Mouse (Mus musculus) neural tube, embryonic 15.5 days (tissue): ENCODE measurements around the gene Synpr. TPM values are rescaled to one million over a fixed set of nuclear protein-coding genes. Genes with fewer than 3 reads are reported as not detected.
A peak's percentile ranks its signal among the peaks of the same experiment; 100 is the strongest.

Experiments
- ATAC-seq: fragments of 200-750 bp; cut with Nextera tagmentation; 2 replicates; pipeline ENCODE4 v1.8.0; 2017; ENCODE audit warnings: mild to moderate bottlenecking, moderate TSS enrichment, moderate library complexity; ENCODE audit not compliant: low FRiP score
- H3K27ac ChIP-seq: fragments of 300-500 bp; sonication (generic); replicated peaks from 2 replicates; pipeline ENCODE4 v1.5.1; 2015; ENCODE audit warnings: mild to moderate bottlenecking, inconsistent platforms
- H3K27me3 ChIP-seq: fragments of 300-500 bp; sonication (generic); replicated peaks from 2 replicates; pipeline ENCODE4 v1.6.1; 2015; ENCODE audit warnings: inconsistent platforms
- H3K36me3 ChIP-seq: fragments of 300-500 bp; sonication (generic); 2 replicates; pipeline ENCODE4 v1.6.1; 2015; ENCODE audit warnings: inconsistent platforms
- H3K4me1 ChIP-seq: fragments of 300-500 bp; sonication (generic); 2 replicates; pipeline ENCODE4 v1.6.1; 2015; ENCODE audit warnings: inconsistent platforms
- H3K4me2 ChIP-seq: fragments of 300-500 bp; sonication (generic); 2 replicates; pipeline ENCODE4 v1.6.1; 2015; ENCODE audit warnings: inconsistent platforms, mild to moderate bottlenecking, moderate library complexity
- H3K4me3 ChIP-seq: fragments of 300-500 bp; sonication (generic); replicated peaks from 2 replicates; pipeline ENCODE4 v1.5.1; 2015; ENCODE audit warnings: mild to moderate bottlenecking, inconsistent platforms
- H3K9ac ChIP-seq: fragments of 300-500 bp; sonication (generic); replicated peaks from 2 replicates; pipeline ENCODE4 v1.6.1; 2015; ENCODE audit warnings: mild to moderate bottlenecking, inconsistent platforms
- H3K9me3 ChIP-seq: fragments of 300-500 bp; sonication (generic); replicated peaks from 2 replicates; pipeline ENCODE4 v1.6.1; 2016; ENCODE audit warnings: inconsistent platforms
- WGBS: fragments of 180-500 bp; shearing (Covaris S2); methylation state at CpG from one replicate; pipeline ENCODE4 v1.1.7; 2015; ENCODE audit warnings: mixed read lengths; 5-methylcytosine and 5-hydroxymethylcytosine counted together
- polyA plus RNA-seq: library from polyadenylated mRNA; unstranded; fragments of >200 nt; fragmentation: Nextera tagmentation; extraction: Ambion mirVana; gene quantifications from 2 replicates; pipeline ENCODE4 v1.2.1, GENCODE M21; 2015

Synpr gene
- polyA plus RNA-seq, 1 experiment from 2014 or later, result 56.3 TPM

DNA sequence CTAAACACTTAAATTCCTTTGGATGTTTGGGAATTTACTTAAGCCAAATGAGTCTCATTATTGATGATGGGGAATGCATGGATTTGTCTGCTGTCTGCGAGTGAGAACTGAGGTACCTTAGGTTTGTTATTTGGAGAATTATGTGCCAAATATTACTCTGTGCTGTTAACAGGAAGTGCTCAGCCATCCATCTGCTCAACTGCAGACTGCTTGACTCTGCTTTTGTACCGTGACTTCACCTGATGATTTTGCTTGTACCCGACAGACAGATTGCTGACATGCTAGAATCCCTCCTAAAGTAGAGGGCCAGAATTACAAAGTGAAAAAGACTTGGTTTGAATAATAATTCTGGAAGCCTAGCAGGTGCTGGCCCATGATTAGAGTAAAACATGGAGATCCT lies 9.6 kb downstream of the Synpr start:
- H3K4me1 ChIP-seq, result no peaks in the 10 kb centered on the region
- no peak overlapping the region for H3K9ac ChIP-seq
- no peaks in the 10 kb centered on the region for H3K9me3 ChIP-seq
- 84% methylated on average over 3 of the region's 3 CpGs for WGBS
- H3K27ac ChIP-seq, result no peak overlapping the region
- no peak overlapping the region for H3K4me3 ChIP-seq
- no peak for ATAC-seq
- no peak overlapping the region for H3K4me2 ChIP-seq
- H3K27me3 ChIP-seq, result no peaks in the 10 kb centered on the region
- H3K36me3 ChIP-seq, result no peaks in the 10 kb centered on the region

DNA sequence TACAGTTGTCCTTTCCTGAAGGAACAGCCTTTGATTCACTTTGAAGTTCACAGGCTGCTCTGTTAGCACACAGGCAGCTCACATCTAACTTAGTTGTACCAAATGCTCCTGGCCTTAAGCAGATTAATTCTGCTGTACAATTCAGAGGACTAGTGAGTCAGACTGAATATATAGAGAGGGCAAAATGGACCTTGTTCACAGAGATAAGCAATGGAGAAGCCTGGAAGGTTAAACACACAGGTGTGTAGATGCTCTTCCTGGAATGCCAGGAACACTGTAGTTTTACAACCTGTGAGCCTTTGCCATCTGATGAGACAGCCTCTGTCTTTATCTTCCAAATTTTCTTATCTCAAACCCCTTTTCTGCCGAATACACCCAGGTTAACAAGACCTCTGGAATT lies 29.7 kb downstream of the Synpr start:
- H3K36me3 ChIP-seq, result no peaks in the 10 kb centered on the region
- no peak for ATAC-seq
- no peak overlapping the region for H3K4me2 ChIP-seq
- no peaks in the 10 kb centered on the region for H3K4me1 ChIP-seq
- H3K4me3 ChIP-seq, result no peak overlapping the region
- no peak overlapping the region for H3K9ac ChIP-seq
- H3K27ac ChIP-seq, result no peak overlapping the region
- 83% methylated on average over 1 of the region's 1 CpGs for WGBS
- no peaks in the 10 kb centered on the region for H3K9me3 ChIP-seq
- no peaks in the 10 kb centered on the region for H3K27me3 ChIP-seq

DNA sequence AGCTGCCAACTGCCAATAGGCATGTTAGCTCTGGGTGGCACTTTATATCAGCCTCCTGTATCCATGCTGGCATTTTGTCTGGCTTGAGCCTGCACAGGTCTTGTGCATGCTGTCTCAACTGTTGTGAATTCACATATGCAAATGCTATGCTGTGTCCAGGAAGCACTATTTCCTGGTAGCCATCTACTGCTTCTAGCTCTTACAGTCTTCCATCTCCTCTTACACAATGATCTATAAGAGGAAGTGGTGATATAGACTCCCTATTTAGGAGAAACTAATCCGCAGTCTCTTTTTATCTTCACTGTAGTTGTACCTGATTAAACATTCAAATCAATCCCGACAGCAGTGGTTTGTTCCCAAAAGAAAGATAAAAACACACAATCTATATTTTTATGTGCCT lies 43.9 kb downstream of the Synpr start:
- no peak overlapping the region for H3K4me2 ChIP-seq
- no peak overlapping the region for H3K4me3 ChIP-seq
- H3K9me3 ChIP-seq, result no peaks in the 10 kb centered on the region
- H3K4me1 ChIP-seq, result no peaks in the 10 kb centered on the region
- ATAC-seq, result no peak
- H3K36me3 ChIP-seq, result no peaks in the 10 kb centered on the region
- no peaks in the 10 kb centered on the region for H3K27me3 ChIP-seq
- H3K27ac ChIP-seq, result no peak overlapping the region
- no peak overlapping the region for H3K9ac ChIP-seq
- WGBS, result 83% methylated on average over 2 of the region's 2 CpGs

DNA sequence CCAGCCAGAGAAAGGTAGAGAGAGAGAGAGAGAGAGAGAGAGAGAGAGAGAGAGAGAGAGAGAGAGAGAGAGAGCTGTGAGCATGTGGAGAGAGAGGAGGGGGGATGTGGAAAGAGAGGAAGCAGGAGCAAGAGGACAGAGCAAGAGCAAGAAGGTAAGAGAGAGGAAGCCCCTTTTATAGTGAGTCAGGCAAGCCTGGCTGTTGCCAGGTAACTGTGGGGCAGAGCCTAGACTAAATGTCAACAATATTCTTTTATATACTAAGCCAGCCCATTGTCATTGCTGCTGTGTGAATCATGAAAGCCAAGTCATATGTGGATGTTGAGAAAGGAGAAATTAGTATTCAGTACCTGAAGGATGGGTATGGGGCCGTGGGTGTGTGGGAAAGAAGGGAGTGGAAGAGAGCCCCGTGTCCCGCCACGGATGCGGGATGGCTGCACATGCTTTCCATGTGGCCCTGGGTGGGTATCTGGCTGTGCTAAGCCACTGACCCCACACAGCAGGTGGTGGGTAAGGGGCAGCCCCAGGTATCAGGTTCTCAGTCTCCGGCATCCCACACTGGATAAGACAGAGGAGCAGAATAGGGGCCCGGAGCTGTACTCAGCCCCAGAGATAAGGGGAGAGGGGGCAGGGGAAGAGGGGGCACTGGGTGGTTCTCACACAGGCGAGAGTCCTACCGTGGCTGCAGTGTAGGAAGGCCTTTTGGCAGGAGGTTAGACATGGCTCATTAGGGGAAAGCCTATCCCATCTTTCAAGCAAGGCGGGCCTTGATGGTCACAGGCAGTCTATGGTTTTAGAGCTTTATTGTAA lies 48.1 kb downstream of the Synpr start:
- H3K4me2 ChIP-seq, result no peak overlapping the region
- peak; percentile 42; the same call in 1 of the 2 replicates for ATAC-seq
- H3K9ac ChIP-seq, result no peak overlapping the region
- H3K36me3 ChIP-seq, result no peaks in the 10 kb centered on the region
- no peaks in the 10 kb centered on the region for H3K27me3 ChIP-seq
- H3K4me3 ChIP-seq, result no peak overlapping the region
- no peaks in the 10 kb centered on the region for H3K4me1 ChIP-seq
- no peak overlapping the region for H3K27ac ChIP-seq
- 67% methylated on average over 10 of the region's 10 CpGs for WGBS
- H3K9me3 ChIP-seq, result no peaks in the 10 kb centered on the region

DNA sequence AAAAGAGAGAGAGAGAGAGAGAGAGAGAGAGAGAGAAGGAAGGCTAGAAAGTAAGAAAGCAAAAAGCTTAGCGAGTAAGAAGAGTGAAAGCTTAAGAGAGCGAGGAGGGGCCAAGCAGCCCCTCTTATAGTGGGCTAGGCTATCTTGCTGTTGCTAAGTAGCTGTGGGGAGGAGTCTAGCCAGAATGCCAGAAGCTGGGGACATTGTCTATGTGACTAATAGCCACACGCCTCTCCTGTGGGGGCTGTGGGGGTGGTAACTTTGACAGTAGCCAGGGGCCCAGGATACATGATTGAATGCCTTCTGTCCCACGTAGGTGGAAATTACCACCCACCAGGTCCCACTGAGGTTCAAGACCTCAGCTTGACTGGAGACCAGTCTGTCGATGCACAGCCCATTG lies 48.8 kb downstream of the Synpr start:
- WGBS, result 50% methylated on average over 5 of the region's 5 CpGs
- ATAC-seq, result no peak
- Histone ChIP-seq H3K27me3 (no peaks in the 10 kb centered on the region), H3K36me3 (no peaks in the 10 kb centered on the region), H3K9me3 (no peaks in the 10 kb centered on the region), H3K4me2 (no peak overlapping the region), H3K4me1 (no peaks in the 10 kb centered on the region), H3K27ac (no peak overlapping the region), H3K9ac (no peak overlapping the region), H3K4me3 (no peak overlapping the region)

DNA sequence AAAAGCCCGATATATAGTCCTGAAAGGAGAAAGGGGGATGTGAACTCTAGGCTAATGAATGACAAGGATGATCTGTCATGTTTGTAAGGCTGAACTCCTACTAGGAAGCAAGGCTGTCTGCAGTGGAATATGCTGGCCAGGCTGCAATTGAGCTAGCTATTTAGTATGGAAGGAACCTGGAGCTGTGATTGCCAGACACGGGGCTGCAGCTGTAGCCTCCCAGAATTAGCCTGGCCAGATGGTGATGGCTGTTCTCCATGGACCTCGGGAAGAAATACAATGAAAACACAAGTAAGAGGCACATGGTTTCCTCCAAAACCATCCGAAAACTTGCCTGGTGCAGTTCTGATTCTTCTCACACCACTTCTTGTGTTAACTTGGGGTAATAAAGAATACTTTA lies 51.6 kb downstream of the Synpr start:
- H3K4me2 ChIP-seq, result no peak overlapping the region
- H3K4me1 ChIP-seq, result no peaks in the 10 kb centered on the region
- H3K4me3 ChIP-seq, result no peak overlapping the region
- no peaks in the 10 kb centered on the region for H3K36me3 ChIP-seq
- no peak overlapping the region for H3K27ac ChIP-seq
- H3K9ac ChIP-seq, result no peak overlapping the region
- no peaks in the 10 kb centered on the region for H3K27me3 ChIP-seq
- H3K9me3 ChIP-seq, result no peaks in the 10 kb centered on the region
- no peak; the same call in 1 of the 2 replicates for ATAC-seq
- WGBS, result 58% methylated on average over 4 of the region's 4 CpGs

DNA sequence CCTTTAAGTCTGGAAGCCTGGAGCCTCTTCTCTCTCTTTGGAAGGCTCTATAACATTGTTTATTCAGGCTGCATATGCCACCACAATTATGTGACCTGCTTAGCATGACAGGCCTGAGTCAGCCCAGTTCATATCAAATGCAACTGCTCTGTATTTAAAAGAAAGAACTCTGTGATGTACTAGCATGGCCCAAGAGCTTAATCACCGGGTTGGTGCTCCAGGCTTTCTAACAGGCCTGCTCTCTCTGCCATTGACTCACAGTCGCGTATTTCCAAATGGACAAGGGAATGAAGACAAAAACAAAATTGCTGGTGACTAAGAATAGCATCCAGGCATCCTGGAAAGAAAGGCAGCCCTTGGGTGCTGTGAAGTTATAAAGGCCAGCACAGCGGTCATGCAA lies 56.1 kb downstream of the Synpr start:
- Histone ChIP-seq H3K27ac (no peak overlapping the region), H3K9me3 (no peaks in the 10 kb centered on the region), H3K4me3 (no peak overlapping the region), H3K4me2 (no peak overlapping the region), H3K36me3 (no peaks in the 10 kb centered on the region), H3K4me1 (no peaks in the 10 kb centered on the region), H3K9ac (no peak overlapping the region), H3K27me3 (no peaks in the 10 kb centered on the region)
- 75% methylated on average over 4 of the region's 4 CpGs for WGBS
- ATAC-seq, result no peak

DNA sequence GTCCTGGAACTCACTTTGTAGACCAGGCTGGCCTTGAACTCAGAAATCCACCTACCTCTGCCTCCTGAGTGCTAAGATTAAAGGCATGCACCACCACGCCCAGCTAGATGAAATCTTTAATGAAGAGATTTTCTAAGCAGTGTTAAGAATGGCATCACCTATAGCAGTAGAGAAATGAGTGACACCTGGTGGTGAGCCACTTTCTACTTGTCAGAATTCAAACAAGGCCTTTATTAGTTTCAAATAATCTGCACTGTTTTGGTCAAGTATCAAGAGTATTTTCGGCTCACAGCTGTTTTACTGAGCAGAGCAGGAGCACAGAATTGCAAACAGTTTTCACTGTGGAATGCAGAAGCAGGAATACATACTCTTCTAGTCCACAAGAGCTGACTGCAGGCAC lies 59.7 kb downstream of the Synpr start:
- no peak overlapping the region for H3K4me3 ChIP-seq

DNA sequence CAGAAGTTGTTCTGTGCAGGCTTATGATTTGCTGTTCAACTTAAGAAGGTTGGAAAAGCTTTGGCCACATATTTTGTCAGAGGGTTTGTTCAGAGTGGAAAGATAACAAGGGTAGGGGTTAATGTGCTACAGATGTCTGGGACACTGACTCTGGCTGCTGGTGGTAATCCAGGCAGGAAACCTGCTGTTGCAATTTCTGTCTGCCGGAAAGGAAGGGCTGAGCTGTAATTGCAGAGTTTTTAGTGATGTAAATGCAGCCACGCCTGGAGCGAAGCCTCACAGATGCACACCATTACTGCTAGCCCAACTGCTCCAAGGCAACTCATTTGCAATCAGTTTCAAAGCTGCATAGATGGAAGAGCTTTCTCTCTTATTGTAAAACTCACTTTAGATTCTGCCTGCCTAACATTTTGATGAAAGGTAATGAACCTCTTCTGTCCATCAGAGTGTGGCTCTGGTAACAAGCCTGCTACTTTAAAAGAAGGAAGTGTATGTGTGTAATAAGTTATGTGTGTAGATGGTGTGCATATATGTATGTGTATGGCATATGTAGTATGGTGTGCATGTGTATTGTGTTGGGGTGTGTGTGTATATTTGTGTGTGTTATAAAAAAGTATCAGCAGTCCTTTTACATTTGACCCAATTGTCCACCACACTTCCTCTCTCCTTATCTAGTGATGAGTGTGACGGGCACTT lies 64.7 kb downstream of the Synpr start:
- Histone ChIP-seq H3K27ac (no peak overlapping the region), H3K4me3 (no peak overlapping the region), H3K4me1 (no peaks in the 10 kb centered on the region), H3K36me3 (no peaks in the 10 kb centered on the region), H3K27me3 (no peaks in the 10 kb centered on the region), H3K9ac (no peak overlapping the region), H3K9me3 (no peaks in the 10 kb centered on the region), H3K4me2 (no peak overlapping the region)
- no peak for ATAC-seq
- 47% methylated on average over 4 of the region's 4 CpGs for WGBS

More for the DNA sequence above, 59.7 kb downstream of the Synpr start:
- Histone ChIP-seq H3K27me3 (no peaks in the 10 kb centered on the region), H3K9me3 (no peaks in the 10 kb centered on the region), H3K36me3 (no peaks in the 10 kb centered on the region), H3K27ac (no peak overlapping the region), H3K9ac (no peak overlapping the region), H3K4me1 (no peaks in the 10 kb centered on the region), H3K4me2 (no peak overlapping the region)
- WGBS, result 86% methylated on average over 2 of the region's 2 CpGs
- no peak for ATAC-seq

DNA sequence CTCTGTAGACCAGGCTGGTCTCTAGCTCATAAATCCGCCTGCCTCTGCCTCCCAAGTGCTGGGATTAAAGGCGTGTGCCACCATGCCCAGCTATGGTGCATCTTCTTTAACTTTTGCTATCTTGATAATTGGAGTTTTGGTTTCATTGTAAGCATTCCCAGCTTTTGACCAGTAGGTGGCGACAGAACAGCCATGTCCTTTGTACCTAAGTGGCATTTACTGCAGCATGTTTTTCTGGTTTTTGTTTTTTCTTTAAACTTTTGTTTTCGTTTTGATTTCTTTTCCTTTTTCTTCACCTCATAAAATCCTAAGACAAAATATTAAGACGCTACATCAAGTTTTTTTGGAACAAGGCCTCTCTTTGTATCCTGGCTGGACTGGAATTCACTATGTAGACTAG lies 69.6 kb downstream of the Synpr start:
- no peak overlapping the region for H3K4me2 ChIP-seq
- WGBS, result 35% methylated on average over 5 of the region's 5 CpGs
- no peaks in the 10 kb centered on the region for H3K9me3 ChIP-seq
- H3K4me1 ChIP-seq, result peaks cover 6% of the 10 kb centered on the region; the same call in 1 of the 2 replicates
- H3K27me3 ChIP-seq, result no peaks in the 10 kb centered on the region
- no peak overlapping the region for H3K27ac ChIP-seq
- no peaks in the 10 kb centered on the region for H3K36me3 ChIP-seq
- H3K9ac ChIP-seq, result no peak overlapping the region
- ATAC-seq, result no peak
- H3K4me3 ChIP-seq, result no peak overlapping the region

DNA sequence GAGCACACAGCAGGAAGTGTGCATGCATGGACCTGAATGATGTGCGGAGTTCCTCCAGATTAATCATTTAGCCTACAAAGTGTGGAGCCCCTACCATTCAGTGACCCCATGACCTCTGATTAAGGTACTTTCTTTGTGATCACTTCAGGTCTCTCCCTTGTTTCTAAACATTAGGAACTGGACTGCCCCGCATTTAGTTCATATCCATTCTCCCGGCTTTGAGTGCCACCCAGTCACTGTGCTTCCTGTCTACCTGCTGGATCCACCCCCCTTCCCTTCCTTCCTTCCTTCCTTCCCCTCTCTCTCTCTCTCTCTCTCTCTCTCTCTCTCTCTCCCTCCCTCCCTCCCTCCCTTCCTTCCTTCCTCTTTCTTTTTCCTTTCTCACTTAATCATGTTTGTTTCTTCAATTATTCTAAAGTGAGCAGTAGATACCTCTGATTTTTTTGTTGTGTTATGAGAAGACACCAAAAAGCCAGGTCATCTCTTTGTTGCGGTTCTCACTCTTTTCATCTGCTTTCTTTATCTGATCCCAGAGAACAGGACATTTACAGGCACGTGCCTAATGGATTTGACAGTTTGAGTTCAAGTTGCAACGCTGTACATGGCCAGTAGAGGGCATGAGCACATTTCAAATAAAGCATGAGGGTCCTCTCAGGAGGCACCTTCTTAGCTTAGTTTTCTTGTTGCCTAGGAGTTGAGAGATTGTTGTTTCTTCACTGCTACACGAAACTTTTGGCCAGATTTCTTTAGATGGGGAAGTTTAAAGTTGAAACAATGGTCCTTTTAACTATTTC lies 71.2 kb downstream of the Synpr start:
- no peaks in the 10 kb centered on the region for H3K27me3 ChIP-seq
- ATAC-seq, result peak; percentile 78; the same call in 1 of the 2 replicates
- H3K4me2 ChIP-seq, result 0 out of 2 replicates have a peak overlapping the region, but pooled peaks have one; percentile 26
- H3K9ac ChIP-seq, result no peak overlapping the region
- H3K9me3 ChIP-seq, result no peaks in the 10 kb centered on the region
- WGBS, result 14% methylated on average over 7 of the region's 7 CpGs
- no peaks in the 10 kb centered on the region for H3K36me3 ChIP-seq
- no peak overlapping the region for H3K4me3 ChIP-seq
- H3K4me1 ChIP-seq, result peaks cover 6% of the 10 kb centered on the region; the same call in 1 of the 2 replicates
- H3K27ac ChIP-seq, result no peak overlapping the region
